Mouse (Mus musculus): Measurements from ENCODE around the gene 4933427D14Rik.

GRCm38 (mm10) chr11:72214591-72215409, 7.5 kb upstream of the 4933427D14Rik start:
- TF ChIP-seq POLR2A (IDR thresholded peaks at IDR 0.05; ENCODE audit: insufficient read depth, low read length) = peak; percentile 77
- no peak for TF ChIP-seq CTCF (IDR thresholded peaks at IDR 0.05; ENCODE audit: low read depth, low read length)

All from ES-Bruce4 (cell line).